30 mouse cellular contexts compared by ENCODE assay signal in the genomic region with DNA sequence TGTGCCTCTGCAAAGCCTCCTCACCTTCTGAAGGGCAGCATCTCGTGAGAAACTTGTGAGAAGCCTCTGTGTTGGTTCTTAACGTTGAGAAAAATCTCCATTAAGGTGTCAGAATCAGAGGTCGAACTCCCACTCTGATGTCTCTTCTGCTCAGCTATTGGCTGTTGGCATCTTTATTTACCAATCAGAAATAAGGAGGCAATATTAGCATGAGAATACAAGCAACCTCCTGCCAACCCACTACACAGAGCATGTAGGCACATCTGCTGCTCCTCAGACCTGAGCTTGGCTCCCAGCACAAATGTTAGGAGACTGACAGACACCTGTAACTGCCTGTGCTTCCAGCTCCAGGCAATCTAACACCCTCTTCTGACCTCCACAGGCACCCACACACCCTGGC.
"Had no signal": no experiment of that assay in that cellular context is flagged by ENCODE, and none has a peak within 500 bp of the region (broad histone marks: within the 10 kb centered on the region; RNA-seq: fewer than 3 reads in every experiment).

No protein-coding gene starts in this region.

- DNase-seq: heart, postnatal 10 days; heart, postnatal 14 days; heart, postnatal 36 days; heart, postnatal 4 days; kidney, adult 11 months; kidney, adult 18-20 months; kidney, adult 2 months; kidney, adult 8-10 months; kidney, adult 9 months; kidney, postnatal 10 days; kidney, postnatal 14 days; kidney, postnatal 25 days; kidney, postnatal 36 days; kidney, postnatal 4 days; layer of hippocampus, adult 9-11 months; layer of hippocampus, postnatal 36 days had no signal

- H3K9me3 ChIP-seq: heart, embryonic 12.5 days; heart, embryonic 13.5 days; heart, embryonic 15.5 days; hindbrain, embryonic 10.5 days; hindbrain, embryonic 12.5 days; hindbrain, embryonic 13.5 days; hindbrain, embryonic 15.5 days; intestine, embryonic 15.5 days; kidney, embryonic 15.5 days had no signal

- H3K27me3 ChIP-seq: heart, embryonic 12.5 days; heart, embryonic 13.5 days; heart, embryonic 15.5 days; hindbrain, embryonic 12.5 days; hindbrain, embryonic 13.5 days; hindbrain, embryonic 15.5 days; intestine, embryonic 15.5 days; kidney, embryonic 15.5 days had no signal

- H3K4me1 ChIP-seq: hindbrain, embryonic 13.5 days; hindbrain, embryonic 15.5 days had no signal

- H3K4me3 ChIP-seq: heart, embryonic 12.5 days; heart, embryonic 13.5 days; heart, embryonic 15.5 days; hindbrain, embryonic 10.5 days; hindbrain, embryonic 12.5 days; hindbrain, embryonic 13.5 days; hindbrain, embryonic 15.5 days; intestine, embryonic 15.5 days; kidney, embryonic 15.5 days; layer of hippocampus, adult 2 months; left cerebral cortex, adult 2 months had no signal

- H3K27ac ChIP-seq: heart, embryonic 13.5 days; heart, embryonic 15.5 days; hindbrain, embryonic 10.5 days; hindbrain, embryonic 12.5 days; hindbrain, embryonic 13.5 days; hindbrain, embryonic 14.5 days; hindbrain, embryonic 15.5 days; hindbrain, postnatal 0 days; intestine, embryonic 15.5 days; kidney, embryonic 15.5 days; kidney, postnatal 0 days; layer of hippocampus, adult 2 months; left cerebral cortex, adult 2 months had no signal

- H3K36me3 ChIP-seq: heart, embryonic 12.5 days; heart, embryonic 13.5 days; heart, embryonic 15.5 days; hindbrain, embryonic 10.5 days; hindbrain, embryonic 12.5 days; hindbrain, embryonic 13.5 days; hindbrain, embryonic 15.5 days; intestine, embryonic 15.5 days; kidney, embryonic 15.5 days had no signal
